Mouse (Mus musculus) limb, embryonic 11.5 days (tissue): Measurements from ENCODE around the gene Camk1d. TPM values are rescaled to one million over a fixed set of nuclear protein-coding genes. Genes with fewer than 3 reads are reported as not detected.

Source experiments
- polyA plus RNA-seq: library from polyadenylated mRNA; unstranded; fragments of >200 nt; fragmentation: Nextera tagmentation; extraction: Ambion mirVana; gene quantifications from 2 replicates; pipeline ENCODE4 v1.2.1, GENCODE M21; 2014

Camk1d gene
- polyA plus RNA-seq, 1 experiment from 2014 or later: 0.92 TPM

Other genes with a start within 250 kb of the Camk1d start
- gene Nudt5, start 130.5 kb upstream of the Camk1d start, polyA plus RNA-seq: 105 and 109 TPM in 2 replicates
- 352 and 390 TPM in 2 replicates for gene Cdc123, start 130.6 kb upstream of the Camk1d start, polyA plus RNA-seq
- 2.2 and 2.5 TPM in 2 replicates for gene Gm13199, start 148.4 kb upstream of the Camk1d start, polyA plus RNA-seq
- 81.9 and 87.1 TPM in 2 replicates for gene Sec61a2, start 180.9 kb upstream of the Camk1d start, polyA plus RNA-seq
- 5.2 and 5.7 TPM in 2 replicates for gene Dhtkd1, start 228.3 kb upstream of the Camk1d start, polyA plus RNA-seq
- 13.6 and 15.9 TPM in 2 replicates for gene Upf2, start 237.0 kb upstream of the Camk1d start, polyA plus RNA-seq